Comparison of ENCODE assay signal across 20 mouse cellular contexts in genomic region chr7:105703184-105703583, GRCm38 (mm10). TPM values are rescaled to one million over a fixed set of nuclear protein-coding genes. Genes with fewer than 3 reads are reported as not detected.
A peak's percentile ranks its signal among the peaks of the same experiment; 100 is the strongest.
DNase-seq lines count a peak whose midpoint lies in the region; ATAC-seq and TF ChIP-seq lines count a peak whose summit lies in the region.
"Had no signal": no experiment of that assay in that cellular context is flagged by ENCODE, and none has a peak within 500 bp of the region (broad histone marks: within the 10 kb centered on the region; RNA-seq: fewer than 3 reads in every experiment).

No protein-coding gene starts in this region.

- TF ChIP-seq CTCF in E14TG2a.4 (conservative IDR thresholded peaks at IDR 0.05; ENCODE audit: low read length) = no peak

- no peak overlapping the region for H3K4me3 ChIP-seq in heart, embryonic 12.5 days
- peak overlapping the region; percentile 11; the same call in 1 of the 2 replicates for H3K4me3 ChIP-seq in E14TG2a.4 (replicated peaks; ENCODE audit: low read length)
- H3K4me3 ChIP-seq in forebrain, embryonic 12.5 days (replicated peaks) = no peak overlapping the region
- H3K4me3 ChIP-seq: erythroblast, embryonic 14.5 days; heart, embryonic 13.5 days; limb, embryonic 15.5 days; myocyte had no signal

- H3K27me3 ChIP-seq in heart, embryonic 12.5 days (replicated peaks) = peaks cover 4% of the 10 kb centered on the region; the same call in 1 of the 2 replicates
- H3K27me3 ChIP-seq in E14TG2a.4 (ENCODE audit: insufficient read depth, low read length) = peaks cover 7% of the 10 kb centered on the region; the same call in 1 of the 2 replicates
- no peaks in the 10 kb centered on the region for H3K27me3 ChIP-seq in forebrain, embryonic 12.5 days
- H3K27me3 ChIP-seq: heart, embryonic 13.5 days; limb, embryonic 15.5 days had no signal

- no peak overlapping the region for H3K4me2 ChIP-seq in heart, embryonic 12.5 days
- H3K4me2 ChIP-seq in forebrain, embryonic 12.5 days = no peak overlapping the region
- H3K4me2 ChIP-seq: heart, embryonic 13.5 days; limb, embryonic 15.5 days; midbrain, embryonic 11.5 days had no signal

- H3K9me3 ChIP-seq in heart, embryonic 12.5 days (replicated peaks) = no peaks in the 10 kb centered on the region
- no peaks in the 10 kb centered on the region; the same call in 1 of the 2 replicates for H3K9me3 ChIP-seq in E14TG2a.4 (ENCODE audit: low read length)
- H3K9me3 ChIP-seq in forebrain, embryonic 12.5 days = no peaks in the 10 kb centered on the region
- H3K9me3 ChIP-seq: heart, embryonic 13.5 days; limb, embryonic 15.5 days had no signal

- no peak for ATAC-seq in heart, embryonic 12.5 days (ENCODE audit: insufficient number of reproducible peaks, low FRiP score)
- no peak for ATAC-seq in forebrain, embryonic 12.5 days (ENCODE audit: low FRiP score)
- ATAC-seq: forebrain, embryonic 16.5 days had no signal

- peak; percentile 74 for DNase-seq in heart, adult 11 months
- peak; percentile 8 for DNase-seq in Muller cell, postnatal 12 days (ENCODE audit: inconsistent ontology term)
- DNase-seq in layer of hippocampus, adult 9-11 months = peak; percentile 64
- DNase-seq in thymus, postnatal 10 days (ENCODE audit: low spot score in 2 of 2) = no peak
- DNase-seq: adrenal gland, postnatal 25 days; heart, postnatal 4 days; kidney, adult 9 months; lung, adult 18-20 months; lung, postnatal 4 days; retina, postnatal 1 day had no signal

- H3K9ac ChIP-seq in heart, embryonic 12.5 days = no peak overlapping the region
- no peak overlapping the region for H3K9ac ChIP-seq in forebrain, embryonic 12.5 days
- H3K9ac ChIP-seq: heart, embryonic 13.5 days; limb, embryonic 15.5 days had no signal

- WGBS in heart, embryonic 12.5 days = 80% methylated on average over 16 of the region's 16 CpGs
- WGBS in forebrain, embryonic 12.5 days = 85% methylated on average over 16 of the region's 16 CpGs

- no peaks in the 10 kb centered on the region for H3K36me3 ChIP-seq in heart, embryonic 12.5 days
- H3K36me3 ChIP-seq in E14TG2a.4 (ENCODE audit: insufficient read depth, low read length) = no peaks in the 10 kb centered on the region
- no peaks in the 10 kb centered on the region for H3K36me3 ChIP-seq in forebrain, embryonic 12.5 days (replicated peaks)
- H3K36me3 ChIP-seq: heart, embryonic 13.5 days; limb, embryonic 15.5 days had no signal

- no peaks in the 10 kb centered on the region for H3K4me1 ChIP-seq in heart, embryonic 12.5 days (replicated peaks)
- H3K4me1 ChIP-seq in E14TG2a.4 (replicated peaks; ENCODE audit: low read depth, low read length) = peaks cover 3% of the 10 kb centered on the region; the same call in 1 of the 2 replicates
- H3K4me1 ChIP-seq in forebrain, embryonic 12.5 days = no peaks in the 10 kb centered on the region
- H3K4me1 ChIP-seq: heart, embryonic 13.5 days; limb, embryonic 15.5 days had no signal

- H3K27ac ChIP-seq in heart, embryonic 12.5 days (ENCODE audit: poor library complexity, severe bottlenecking) = no peak overlapping the region
- no peak overlapping the region for H3K27ac ChIP-seq in forebrain, embryonic 12.5 days
- H3K27ac ChIP-seq: heart, embryonic 13.5 days; limb, embryonic 15.5 days; stomach, postnatal 0 days had no signal

RNA-seq across cellular contexts. Expression of gene Ilk, which starts 33.2 kb away (rescaled TPM):
- 384 and 391 TPM in 2 replicates for polyA plus RNA-seq in heart, embryonic 12.5 days (2016; fragmentation: Nextera tagmentation; extraction: Ambion mirVana)
- polyA plus RNA-seq in forebrain, embryonic 12.5 days (2016; fragmentation: Nextera tagmentation; extraction: Ambion mirVana) = 184 and 187 TPM in 2 replicates

RNA-seq across cellular contexts. Expression of gene Rrp8, which starts 34.0 kb away (rescaled TPM):
- polyA plus RNA-seq in heart, embryonic 12.5 days (2016; fragmentation: Nextera tagmentation; extraction: Ambion mirVana) = 29.1 and 30.9 TPM in 2 replicates
- polyA plus RNA-seq in forebrain, embryonic 12.5 days (2016; fragmentation: Nextera tagmentation; extraction: Ambion mirVana) = 39.5 and 41.5 TPM in 2 replicates

RNA-seq across cellular contexts. Expression of gene Taf10, which starts 41.0 kb away (rescaled TPM):
- polyA plus RNA-seq in heart, embryonic 12.5 days (2016; fragmentation: Nextera tagmentation; extraction: Ambion mirVana) = 142 and 160 TPM in 2 replicates
- polyA plus RNA-seq in forebrain, embryonic 12.5 days (2016; fragmentation: Nextera tagmentation; extraction: Ambion mirVana) = 145 and 170 TPM in 2 replicates

RNA-seq across cellular contexts. Expression of gene Tpp1, which starts 48.9 kb away (rescaled TPM):
- 87.7 and 97.8 TPM in 2 replicates for polyA plus RNA-seq in heart, embryonic 12.5 days (2016; fragmentation: Nextera tagmentation; extraction: Ambion mirVana)
- polyA plus RNA-seq in forebrain, embryonic 12.5 days (2016; fragmentation: Nextera tagmentation; extraction: Ambion mirVana) = 45.8 and 48.3 TPM in 2 replicates

RNA-seq across cellular contexts. Expression of gene Dnhd1, which starts 52.6 kb away (rescaled TPM):
- polyA plus RNA-seq in heart, embryonic 12.5 days (2016; fragmentation: Nextera tagmentation; extraction: Ambion mirVana) = 0.41 and 0.52 TPM in 2 replicates
- polyA plus RNA-seq in forebrain, embryonic 12.5 days (2016; fragmentation: Nextera tagmentation; extraction: Ambion mirVana) = 0.85 and 0.96 TPM in 2 replicates
- polyA plus RNA-seq: erythroblast, embryonic 14.5 days had no signal

Comparison
In these comparisons a context has a peak if more than half of its experiments do, and no peak if none do; other contexts are left out.
1. DNase-seq: peak in heart, adult 11 months (single experiment), Muller cell, postnatal 12 days (single experiment) and layer of hippocampus, adult 9-11 months (single experiment); none in thymus, postnatal 10 days (0 of 2).